Mouse (Mus musculus) embryonic facial prominence, embryonic 13.5 days (tissue): ENCODE measurements at regions not wholly inside any gene's neighbourhood (a gene's known extent, or its start where the extent isn't known, plus 50 kb on each side); places are given as distances from the start of the nearest gene placed in this dataset.

Source experiments
- ATAC-seq: fragments of 200-750 bp; cut with Nextera tagmentation; 2 replicates; pipeline ENCODE4 v1.8.0; 2017; ENCODE audit warnings: low read depth; ENCODE audit not compliant: insufficient number of reproducible peaks, insufficient read depth, low FRiP score, low TSS enrichment
- H3K27ac ChIP-seq: fragments of 300-500 bp; sonication (generic); 2 replicates; pipeline ENCODE4 v1.5.1; 2015; ENCODE audit warnings: moderate library complexity, mild to moderate bottlenecking, inconsistent platforms
- H3K27me3 ChIP-seq: fragments of 300-500 bp; sonication (generic); 2 replicates; pipeline ENCODE4 v1.6.1; 2015; ENCODE audit warnings: mild to moderate bottlenecking, inconsistent platforms
- H3K36me3 ChIP-seq: fragments of 300-500 bp; sonication (generic); 2 replicates; pipeline ENCODE4 v1.6.1; 2015; ENCODE audit warnings: mild to moderate bottlenecking, inconsistent platforms
- H3K4me1 ChIP-seq: fragments of 300-500 bp; sonication (generic); 2 replicates; pipeline ENCODE4 v1.6.1; 2015; ENCODE audit warnings: inconsistent platforms
- H3K4me2 ChIP-seq: fragments of 300-500 bp; sonication (generic); 2 replicates; pipeline ENCODE4 v1.6.1; 2015; ENCODE audit warnings: moderate library complexity, mild to moderate bottlenecking, inconsistent platforms
- H3K4me3 ChIP-seq: fragments of 300-500 bp; sonication (generic); 2 replicates; pipeline ENCODE4 v1.5.1; 2015; ENCODE audit warnings: mild to moderate bottlenecking, inconsistent platforms
- H3K9ac ChIP-seq: fragments of 300-500 bp; sonication (generic); 2 replicates; pipeline ENCODE4 v1.6.1; 2015; ENCODE audit warnings: mild to moderate bottlenecking, inconsistent platforms
- H3K9me3 ChIP-seq: fragments of 300-500 bp; sonication (generic); 2 replicates; pipeline ENCODE4 v1.6.1; 2016; ENCODE audit warnings: inconsistent platforms
- WGBS: fragments of 180-500 bp; shearing (Covaris S2); methylation state at CpG from one replicate; pipeline ENCODE4 v1.1.7; 2015; ENCODE audit warnings: mixed read lengths; 5-methylcytosine and 5-hydroxymethylcytosine counted together

DNA sequence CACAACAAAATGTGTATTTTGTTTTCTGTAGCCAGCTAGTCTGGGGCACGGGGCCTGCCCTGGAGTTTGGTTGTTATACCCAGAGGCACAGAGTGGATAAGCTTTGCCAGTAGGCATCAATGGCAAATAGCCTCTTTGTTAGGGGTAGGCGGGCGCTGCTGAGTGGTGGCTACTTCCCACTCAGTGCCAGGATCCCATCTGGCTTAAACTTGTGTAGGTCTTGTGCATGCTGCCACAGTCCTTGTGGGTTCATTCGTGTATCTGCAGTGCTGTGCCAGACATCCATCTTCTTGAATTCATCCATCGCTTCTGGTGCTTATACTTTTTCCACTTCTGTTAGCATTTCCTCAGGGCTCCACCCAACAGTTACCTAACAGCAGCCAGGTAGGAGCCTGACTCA, 545.4 kb upstream of the Atp11b start:
- Histone ChIP-seq H3K4me3 (no peak overlapping the region), H3K4me1 (no peaks in the 10 kb centered on the region), H3K4me2 (no peak overlapping the region), H3K9me3 (no peaks in the 10 kb centered on the region), H3K9ac (no peak overlapping the region), H3K36me3 (no peaks in the 10 kb centered on the region), H3K27ac (no peak overlapping the region), H3K27me3 (no peaks in the 10 kb centered on the region)
- 90% methylated on average over 5 of the region's 5 CpGs for WGBS
- no peak for ATAC-seq

DNA sequence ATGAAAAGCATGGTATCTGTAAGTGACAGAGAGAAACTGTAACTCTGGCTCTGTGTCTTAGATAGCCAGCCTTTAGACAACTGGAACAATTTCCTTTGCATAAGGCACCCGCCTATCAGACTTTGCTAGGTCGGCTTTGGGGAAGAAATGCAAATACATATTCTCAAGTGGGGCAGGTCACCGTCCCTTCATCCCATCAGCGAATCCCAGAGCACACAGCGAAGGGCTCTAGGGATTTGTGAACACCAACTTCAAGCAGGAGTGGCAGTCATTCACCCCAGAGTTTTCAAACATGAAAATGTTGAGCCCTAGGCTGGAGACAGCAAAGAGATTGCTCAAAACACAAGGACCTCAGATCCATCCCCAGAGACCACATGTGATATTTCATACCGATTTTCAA, 534.5 kb upstream of the Atp11b start:
- H3K36me3 ChIP-seq: no peaks in the 10 kb centered on the region
- H3K4me2 ChIP-seq: no peak overlapping the region
- no peaks in the 10 kb centered on the region for H3K9me3 ChIP-seq
- H3K4me1 ChIP-seq: no peaks in the 10 kb centered on the region
- H3K9ac ChIP-seq: no peak overlapping the region
- no peak overlapping the region for H3K27ac ChIP-seq
- H3K27me3 ChIP-seq: no peaks in the 10 kb centered on the region
- 89% methylated on average over 6 of the region's 6 CpGs for WGBS
- ATAC-seq: no peak
- no peak overlapping the region for H3K4me3 ChIP-seq

DNA sequence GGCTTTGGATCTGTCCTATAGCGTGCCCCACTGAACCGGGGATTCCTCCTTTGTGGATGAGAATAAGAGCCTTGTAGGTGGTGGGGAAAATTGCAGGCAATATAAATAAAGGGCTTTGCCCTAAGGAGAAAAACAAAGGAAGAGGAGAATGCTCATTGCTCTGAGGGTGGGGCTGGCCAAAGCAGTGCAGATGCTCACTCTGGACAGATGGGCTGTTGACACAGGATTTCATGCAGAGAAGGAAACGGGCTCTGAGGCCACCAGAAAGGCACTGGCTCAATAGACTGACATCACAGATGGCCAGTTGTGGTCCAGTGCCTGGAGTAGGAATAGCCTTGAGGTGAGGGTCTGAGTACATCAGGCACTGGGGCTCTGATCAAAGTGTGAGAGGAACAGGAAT, 532.7 kb upstream of the Atp11b start:
- no peak for ATAC-seq
- WGBS: 65% methylated on average over 3 of the region's 3 CpGs

DNA sequence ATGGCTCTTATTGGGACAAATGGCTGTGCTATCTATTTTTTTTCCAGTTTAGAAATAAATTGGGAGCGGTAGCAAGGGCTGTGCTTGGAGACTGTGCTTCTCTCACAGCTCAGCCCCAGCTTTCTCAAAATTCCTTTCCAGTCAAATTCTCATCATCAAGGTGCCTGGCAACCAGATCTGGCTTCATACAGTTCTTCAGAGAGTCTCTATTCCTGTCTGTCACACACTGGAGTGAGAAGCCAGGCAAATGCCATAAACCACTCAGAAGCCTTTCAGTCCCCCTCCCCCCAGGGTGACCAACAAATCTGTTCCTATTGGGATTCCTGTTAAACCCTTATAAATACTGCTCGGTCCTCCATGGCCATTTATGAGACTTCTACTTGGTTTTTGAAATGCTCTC, 531.7 kb upstream of the Atp11b start:
- Histone ChIP-seq H3K4me2 (no peak overlapping the region), H3K36me3 (no peaks in the 10 kb centered on the region), H3K27me3 (no peaks in the 10 kb centered on the region), H3K9ac (no peak overlapping the region), H3K4me1 (0 out of 2 replicates have a peak, but pooled peaks cover 4% of the 10 kb centered on the region), H3K9me3 (no peaks in the 10 kb centered on the region), H3K4me3 (no peak overlapping the region), H3K27ac (no peak overlapping the region)
- WGBS: 64% methylated on average over 2 of the region's 2 CpGs
- no peak for ATAC-seq

More for the DNA sequence above, 532.7 kb upstream of the Atp11b start:
- no peaks in the 10 kb centered on the region for H3K27me3 ChIP-seq
- H3K27ac ChIP-seq: no peak overlapping the region
- no peak overlapping the region for H3K9ac ChIP-seq
- H3K4me1 ChIP-seq: 0 out of 2 replicates have a peak, but pooled peaks cover 4% of the 10 kb centered on the region
- H3K36me3 ChIP-seq: no peaks in the 10 kb centered on the region
- H3K4me3 ChIP-seq: no peak overlapping the region
- H3K4me2 ChIP-seq: no peak overlapping the region
- H3K9me3 ChIP-seq: no peaks in the 10 kb centered on the region

DNA sequence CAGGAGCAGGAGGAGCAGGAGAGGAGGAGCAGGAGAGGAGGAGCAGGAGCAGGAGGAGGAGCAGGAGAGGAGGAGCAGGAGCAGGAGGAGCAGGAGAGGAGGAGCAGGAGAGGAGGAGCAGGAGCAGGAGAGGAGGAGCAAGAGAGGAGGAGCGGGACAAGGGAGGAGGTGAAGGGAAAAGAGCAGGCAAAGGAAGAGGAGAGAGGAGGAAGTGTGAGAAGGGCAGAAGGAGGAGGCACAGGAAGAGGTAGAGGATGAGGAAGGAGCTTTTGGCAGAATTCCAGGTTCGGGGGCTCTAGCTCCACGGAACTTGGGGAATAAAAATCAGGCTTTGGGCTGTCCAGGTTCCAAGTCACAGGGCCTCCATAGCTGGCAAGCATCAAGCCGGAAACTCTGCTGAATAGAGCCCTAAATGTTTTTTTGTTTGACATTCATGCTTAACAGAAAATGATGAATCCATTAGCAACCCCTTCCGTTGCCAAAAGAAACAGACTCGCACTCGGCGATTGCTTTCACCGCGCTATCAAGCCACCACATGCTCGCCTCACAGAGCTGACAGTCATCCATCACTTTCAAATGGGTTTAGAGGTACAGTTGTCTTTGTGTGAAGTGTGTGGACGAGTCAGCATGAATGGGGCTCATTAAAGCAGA, 528.7 kb upstream of the Atp11b start:
- peak overlapping the region; percentile 38 for H3K4me2 ChIP-seq

DNA sequence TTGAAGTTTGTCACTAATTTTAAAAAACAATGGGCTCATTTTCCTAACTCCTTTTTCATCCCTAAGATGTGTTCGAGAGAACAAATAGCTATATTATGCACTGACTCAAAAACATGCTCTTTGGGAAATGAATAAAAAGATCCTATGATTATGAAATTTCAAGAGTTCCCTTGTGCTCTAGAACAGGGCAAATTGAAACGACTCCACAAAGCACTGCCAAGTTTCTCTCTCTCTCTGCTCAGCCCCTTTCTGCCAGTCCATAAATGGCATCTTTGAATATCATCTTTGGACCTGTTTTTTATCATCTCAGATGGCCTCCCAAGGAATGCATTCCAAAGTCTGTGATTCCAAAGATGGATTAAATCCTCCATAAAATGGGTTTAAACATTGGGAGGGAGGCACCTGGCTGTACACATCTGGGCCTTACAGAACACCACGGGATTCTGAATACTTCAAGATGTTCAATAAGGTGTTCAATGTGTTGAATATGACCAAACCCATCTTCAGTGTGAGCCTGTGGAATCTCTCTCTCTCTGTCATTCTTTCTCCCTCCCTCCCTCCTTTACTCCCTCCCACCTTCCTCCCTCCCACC, 528.0 kb upstream of the Atp11b start:
- Histone ChIP-seq H3K36me3 (no peaks in the 10 kb centered on the region), H3K4me2 (0 out of 2 replicates have a peak overlapping the region, but pooled peaks have one; percentile 38), H3K9me3 (no peaks in the 10 kb centered on the region), H3K4me3 (no peak overlapping the region), H3K4me1 (0 out of 2 replicates have a peak, but pooled peaks cover 4% of the 10 kb centered on the region), H3K9ac (no peak overlapping the region), H3K27me3 (no peaks in the 10 kb centered on the region), H3K27ac (no peak overlapping the region)
- ATAC-seq: no peak
- 57% methylated on average over 3 of the region's 3 CpGs for WGBS

More for the DNA sequence above, 528.7 kb upstream of the Atp11b start:
- ATAC-seq: peak; percentile 44; the same call in 1 of the 2 replicates
- H3K36me3 ChIP-seq: no peaks in the 10 kb centered on the region
- no peak overlapping the region for H3K9ac ChIP-seq
- H3K27me3 ChIP-seq: no peaks in the 10 kb centered on the region
- H3K27ac ChIP-seq: 0 out of 2 replicates have a peak overlapping the region, but pooled peaks have one; percentile 39
- H3K4me1 ChIP-seq: 0 out of 2 replicates have a peak, but pooled peaks cover 4% of the 10 kb centered on the region
- no peaks in the 10 kb centered on the region for H3K9me3 ChIP-seq
- no peak overlapping the region for H3K4me3 ChIP-seq
- WGBS: 32% methylated on average over 12 of the region's 12 CpGs

DNA sequence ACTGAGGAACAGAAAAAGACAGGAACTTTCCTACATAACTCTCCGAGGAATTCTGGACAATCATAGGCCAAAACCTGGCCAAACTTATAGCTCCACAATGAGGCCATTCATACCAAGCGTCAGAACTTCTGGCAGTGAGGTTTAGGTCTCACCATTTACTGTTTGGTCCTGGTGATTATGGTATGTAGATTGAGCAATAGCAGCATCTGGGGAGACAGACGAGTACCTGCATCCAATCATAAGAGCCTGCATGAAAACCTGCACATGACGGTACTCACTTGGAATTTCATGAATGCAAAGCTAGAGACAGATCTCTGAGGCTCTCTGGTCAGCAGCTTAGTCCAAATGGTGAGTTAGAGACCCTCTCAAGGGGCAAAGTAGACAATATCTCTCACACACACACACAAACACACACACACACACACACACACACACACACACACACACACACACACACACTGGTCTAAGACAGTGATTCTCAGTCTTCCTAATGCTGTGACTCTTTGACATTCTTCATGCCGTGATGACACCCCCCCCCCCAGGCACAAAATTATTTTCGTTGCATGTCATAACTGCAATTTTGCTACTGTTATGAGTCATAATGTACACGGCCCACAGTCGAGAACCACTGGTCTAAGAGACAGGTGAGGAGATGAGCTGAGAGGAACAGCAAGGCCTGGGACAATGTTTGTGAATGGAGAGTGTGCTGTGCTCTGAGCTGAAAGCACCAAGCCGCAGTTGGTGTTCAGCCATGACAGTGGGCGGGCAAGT, 522.6 kb upstream of the Atp11b start:
- Histone ChIP-seq H3K27me3 (no peaks in the 10 kb centered on the region), H3K4me2 (no peak overlapping the region), H3K4me1 (0 out of 2 replicates have a peak, but pooled peaks cover 6% of the 10 kb centered on the region), H3K9me3 (no peaks in the 10 kb centered on the region), H3K4me3 (no peak overlapping the region), H3K36me3 (no peaks in the 10 kb centered on the region), H3K27ac (no peak overlapping the region), H3K9ac (no peak overlapping the region)
- no peak for ATAC-seq
- 76% methylated on average over 10 of the region's 10 CpGs for WGBS

DNA sequence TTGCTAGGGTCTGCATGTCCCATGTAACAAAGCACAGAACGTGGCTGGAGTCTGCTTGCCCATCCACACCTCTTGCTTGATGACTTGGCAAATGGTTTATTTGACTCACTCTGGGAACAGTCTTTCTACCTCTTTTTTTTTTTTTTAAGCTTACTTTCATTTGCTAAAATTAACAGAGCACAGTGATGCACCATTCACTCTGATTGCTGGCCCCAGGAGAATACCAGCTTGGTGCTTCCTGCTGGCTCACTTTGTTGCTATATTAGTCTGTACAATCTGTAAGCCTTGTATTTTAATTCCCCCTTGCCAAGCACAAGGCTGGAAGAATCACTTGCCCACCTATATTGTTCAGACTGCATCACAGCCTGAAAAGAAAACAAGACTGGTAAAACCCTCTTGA, 521.4 kb upstream of the Atp11b start:
- Histone ChIP-seq H3K36me3 (no peaks in the 10 kb centered on the region), H3K9ac (no peak overlapping the region), H3K4me1 (0 out of 2 replicates have a peak, but pooled peaks cover 6% of the 10 kb centered on the region), H3K4me2 (no peak overlapping the region), H3K27ac (no peak overlapping the region), H3K27me3 (no peaks in the 10 kb centered on the region), H3K9me3 (no peaks in the 10 kb centered on the region), H3K4me3 (no peak overlapping the region)
- WGBS: 71% methylated on average over 1 of the region's 1 CpGs
- no peak for ATAC-seq

DNA sequence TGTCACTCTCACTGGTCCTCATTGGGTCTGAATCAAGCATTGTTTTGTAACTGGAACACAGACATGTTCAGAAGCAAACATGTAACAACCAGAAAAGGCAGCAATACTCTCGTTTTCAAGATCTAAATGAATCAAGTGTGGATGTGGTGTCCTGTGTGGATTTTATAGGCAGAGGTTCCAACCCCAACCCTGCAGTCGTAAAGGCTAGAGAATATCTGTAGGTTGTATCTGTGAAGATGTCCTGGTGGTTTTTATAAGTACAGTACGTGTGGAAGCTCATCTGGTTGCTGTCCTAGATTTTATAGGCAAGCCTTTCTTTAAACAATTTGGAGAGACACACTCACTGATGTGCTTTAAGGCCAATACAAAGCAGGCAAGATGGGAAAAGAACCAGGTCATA, 518.8 kb upstream of the Atp11b start:
- Histone ChIP-seq H3K4me3 (no peak overlapping the region), H3K27ac (no peak overlapping the region), H3K4me2 (no peak overlapping the region), H3K4me1 (0 out of 2 replicates have a peak, but pooled peaks cover 7% of the 10 kb centered on the region), H3K36me3 (no peaks in the 10 kb centered on the region), H3K27me3 (no peaks in the 10 kb centered on the region), H3K9me3 (no peaks in the 10 kb centered on the region), H3K9ac (no peak overlapping the region)
- ATAC-seq: no peak
- WGBS: 72% methylated on average over 3 of the region's 3 CpGs

DNA sequence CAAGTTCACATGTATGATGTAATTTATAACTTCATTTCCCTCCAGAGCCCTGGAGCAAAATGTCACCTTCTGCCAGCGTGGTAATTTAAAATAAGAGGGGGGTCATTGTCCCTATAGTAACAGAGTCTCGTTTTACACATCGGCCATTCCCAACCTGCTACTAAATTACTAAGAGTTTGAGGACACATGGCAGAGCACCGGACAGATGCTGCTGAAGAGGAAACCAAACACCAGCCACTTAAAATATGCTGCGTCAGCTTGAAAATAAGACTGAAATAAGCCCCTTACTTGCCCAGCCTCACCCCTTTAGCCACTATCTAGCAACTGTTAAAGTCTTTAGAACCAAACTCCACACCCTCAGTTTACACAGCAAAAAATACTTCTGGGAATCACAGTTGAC, 518.1 kb upstream of the Atp11b start:
- Histone ChIP-seq H3K27ac (no peak overlapping the region), H3K9me3 (no peaks in the 10 kb centered on the region), H3K4me2 (no peak overlapping the region), H3K4me3 (no peak overlapping the region), H3K9ac (no peak overlapping the region), H3K36me3 (no peaks in the 10 kb centered on the region), H3K4me1 (0 out of 2 replicates have a peak, but pooled peaks cover 8% of the 10 kb centered on the region), H3K27me3 (no peaks in the 10 kb centered on the region)
- WGBS: 20% methylated on average over 5 of the region's 5 CpGs
- ATAC-seq: no peak

DNA sequence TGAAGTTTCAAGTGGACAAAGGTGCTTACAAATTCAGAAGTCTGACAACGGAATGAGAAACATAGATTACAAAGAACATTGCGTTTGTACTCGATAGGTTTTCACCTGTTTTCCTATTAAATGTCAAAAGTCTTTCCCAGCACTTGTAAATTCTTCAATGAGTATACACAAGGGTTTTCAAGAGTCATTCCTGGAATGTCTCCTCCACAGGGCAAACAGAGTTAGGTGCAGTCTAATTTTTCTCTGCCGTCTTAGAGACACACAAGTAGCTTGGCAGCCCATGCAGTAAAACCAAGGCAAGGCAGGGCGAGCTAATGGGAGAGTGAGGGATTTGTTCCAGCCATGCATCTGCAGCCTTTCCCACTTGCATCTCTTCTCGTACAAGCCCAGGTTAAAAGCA, 516.6 kb upstream of the Atp11b start:
- Histone ChIP-seq H3K36me3 (no peaks in the 10 kb centered on the region), H3K4me2 (no peak overlapping the region), H3K4me3 (no peak overlapping the region), H3K27ac (no peak overlapping the region), H3K9me3 (no peaks in the 10 kb centered on the region), H3K4me1 (peaks cover 11% of the 10 kb centered on the region; the same call in 1 of the 2 replicates), H3K9ac (no peak overlapping the region), H3K27me3 (no peaks in the 10 kb centered on the region)
- 83% methylated on average over 6 of the region's 6 CpGs for WGBS
- ATAC-seq: no peak
